Mouse (Mus musculus) thymus, adult 2 months (tissue): ENCODE data around the gene Frmd6.

Experiments used
- CTCF ChIP-seq: fragments of 200-500 bp; IDR thresholded peaks from 2 replicates; pipeline ENCODE4 v1.5.1; 2012; ENCODE audit warnings: mild to moderate bottlenecking, control low read depth, low read length, moderate library complexity, borderline replicate concordance; ENCODE audit not compliant: control insufficient read depth, poor library complexity, insufficient read depth; ENCODE audit errors: extremely low read depth
- POLR2A ChIP-seq: fragments of 200-500 bp; IDR thresholded peaks from 2 replicates; pipeline ENCODE4 v1.6.1; 2012; ENCODE audit warnings: mild to moderate bottlenecking, low read length, control low read depth, moderate library complexity; ENCODE audit not compliant: control insufficient read depth, poor library complexity, insufficient read depth; ENCODE audit errors: extremely low read depth

GRCm38 (mm10) chr12:70803494-70803893 lies 21.8 kb upstream of the Frmd6 start:
- TF ChIP-seq CTCF (no peak), POLR2A (no peak)
